Mouse (Mus musculus) liver, embryonic 14.5 days (tissue): ENCODE measurements around the gene Fgfr4.

ENCODE experiments used
- CTCF ChIP-seq: IDR thresholded peaks from 2 replicates; pipeline ENCODE4 v1.5.1; 2016; ENCODE audit warnings: antibody characterized with exemption, low read depth, control low read depth
- EP300 ChIP-seq: IDR thresholded peaks from 2 replicates; pipeline ENCODE4 v1.6.1; 2016; ENCODE audit warnings: antibody characterized with exemption, low read depth

GRCm38 (mm10) chr13:55212011-55212360 is 59.5 kb downstream of the Fgfr4 start:
- TF ChIP-seq EP300 (no peak), CTCF (no peak)
